Mouse (Mus musculus): Measurements from ENCODE around the gene Vav2. TPM values are rescaled to one million over a fixed set of nuclear protein-coding genes. Genes with fewer than 3 reads are reported as not detected.

Vav2 gene
- total RNA-seq, 4 experiments from 2014 or later, result 8.2 to 13.1 (median 12.1) TPM

GRCm38 (mm10) chr2:27280920-27281611 is 145.8 kb downstream of the Vav2 start:
- DNase-seq (ENCODE audit: low spot score), result peak; percentile 61

- no peak for DNase-seq (ENCODE audit: low spot score)
Observed at GRCm38 (mm10) chr2:27278859-27279258, 148.0 kb downstream of the Vav2 start.

- DNase-seq (ENCODE audit: low spot score), result no peak
Observed at GRCm38 (mm10) chr2:27268325-27268724, 158.5 kb downstream of the Vav2 start.

GRCm38 (mm10) chr2:27265819-27266218 is 161.0 kb downstream of the Vav2 start:
- no peak for DNase-seq (ENCODE audit: low spot score)

- no peak for DNase-seq (ENCODE audit: low spot score)
Observed at GRCm38 (mm10) chr2:27262984-27263383, 163.8 kb downstream of the Vav2 start.

GRCm38 (mm10) chr2:27251434-27251833 is 175.4 kb downstream of the Vav2 start:
- DNase-seq (ENCODE audit: low spot score), result no peak

- DNase-seq (ENCODE audit: low spot score), result no peak
Observed at GRCm38 (mm10) chr2:27248211-27248610, 178.6 kb downstream of the Vav2 start, which contains the start of gene Sardh. Gene Sardh (minus strand): TSS chr2:27248337.

GRCm38 (mm10) chr2:27247487-27247863 is 179.4 kb downstream of the Vav2 start:
- no peak for DNase-seq (ENCODE audit: low spot score)

GRCm38 (mm10) chr2:27246712-27247486 is 179.9 kb downstream of the Vav2 start:
- DNase-seq (ENCODE audit: low spot score), result peak; percentile 89

- no peak for DNase-seq (ENCODE audit: low spot score)
Observed at GRCm38 (mm10) chr2:27245947-27246346, 180.9 kb downstream of the Vav2 start.

GRCm38 (mm10) chr2:27237342-27237741 is 189.5 kb downstream of the Vav2 start:
- peak; percentile 50 for DNase-seq (ENCODE audit: low spot score)

- DNase-seq (ENCODE audit: low spot score), result peak; percentile 68
Observed at GRCm38 (mm10) chr2:27235729-27236128, 191.1 kb downstream of the Vav2 start.

GRCm38 (mm10) chr2:27232376-27232775 is 194.5 kb downstream of the Vav2 start:
- peak; percentile 58 for DNase-seq (ENCODE audit: low spot score)

- no peak for DNase-seq (ENCODE audit: low spot score)
Observed at GRCm38 (mm10) chr2:27229481-27230105, 197.2 kb downstream of the Vav2 start.

GRCm38 (mm10) chr2:27228809-27229480 is 197.9 kb downstream of the Vav2 start:
- no peak for DNase-seq (ENCODE audit: low spot score)

GRCm38 (mm10) chr2:27226572-27226971 is 200.3 kb downstream of the Vav2 start:
- DNase-seq (ENCODE audit: low spot score), result no peak

- DNase-seq (ENCODE audit: low spot score), result no peak
Observed at GRCm38 (mm10) chr2:27223012-27223421, 203.8 kb downstream of the Vav2 start.

- no peak for DNase-seq (ENCODE audit: low spot score)
Observed at GRCm38 (mm10) chr2:27218569-27218968, 208.3 kb downstream of the Vav2 start.

GRCm38 (mm10) chr2:27218121-27218544 is 208.7 kb downstream of the Vav2 start:
- no peak for DNase-seq (ENCODE audit: low spot score)

- no peak for DNase-seq (ENCODE audit: low spot score)
Observed at GRCm38 (mm10) chr2:27215537-27215936, 211.3 kb downstream of the Vav2 start.

Measured in heart, adult 8-10 months (tissue).